Mouse (Mus musculus) forebrain, embryonic 16.5 days (tissue): ENCODE results near the gene Prkce. TPM values are rescaled to one million over a fixed set of nuclear protein-coding genes. Genes with fewer than 3 reads are reported as not detected.

Experiments used
- ATAC-seq: fragments of 200-750 bp; cut with Nextera tagmentation; 2 replicates; pipeline ENCODE4 v1.8.0; 2017; ENCODE audit warnings: mild to moderate bottlenecking, moderate library complexity
- H3K27ac ChIP-seq: fragments of 300-500 bp; sonication (generic); 2 replicates; pipeline ENCODE4 v1.5.1; 2014; ENCODE audit warnings: low read length, control low read depth
- H3K27me3 ChIP-seq: fragments of 300-500 bp; sonication (generic); replicated peaks from 2 replicates; pipeline ENCODE4 v1.6.1; 2014; ENCODE audit warnings: low read length; ENCODE audit not compliant: control insufficient read depth, insufficient read depth
- H3K36me3 ChIP-seq: fragments of 300-500 bp; sonication (generic); 2 replicates; pipeline ENCODE4 v1.6.1; 2014; ENCODE audit not compliant: control insufficient read depth, insufficient read depth
- H3K4me1 ChIP-seq: fragments of 300-500 bp; sonication (generic); replicated peaks from 2 replicates; pipeline ENCODE4 v1.6.1; 2014; ENCODE audit warnings: low read length; ENCODE audit not compliant: control insufficient read depth, insufficient read depth
- H3K4me2 ChIP-seq: fragments of 300-500 bp; sonication (generic); 2 replicates; pipeline ENCODE4 v1.6.1; 2014; ENCODE audit warnings: mild to moderate bottlenecking, low read length, control low read depth
- H3K4me3 ChIP-seq: fragments of 300-500 bp; sonication (generic); replicated peaks from 2 replicates; pipeline ENCODE4 v1.5.1; 2014; ENCODE audit warnings: mild to moderate bottlenecking, low read length, control low read depth
- H3K9ac ChIP-seq: fragments of 300-500 bp; sonication (generic); replicated peaks from 2 replicates; pipeline ENCODE4 v1.6.1; 2014; ENCODE audit warnings: low read depth, low read length, control low read depth
- H3K9me3 ChIP-seq: fragments of 300-500 bp; sonication (generic); 2 replicates; pipeline ENCODE4 v1.6.1; 2016; ENCODE audit warnings: low read length; ENCODE audit not compliant: control insufficient read depth
- WGBS: fragments of 180-500 bp; shearing (Covaris S2); extraction: QIAGEN DNeasy Blood & Tissue Kit; methylation state at CpG from one replicate; pipeline ENCODE4 v1.1.7; 2014; 5-methylcytosine and 5-hydroxymethylcytosine counted together
- polyA plus RNA-seq: library from polyadenylated mRNA; unstranded; fragments of >200 nt; fragmentation: Nextera tagmentation; extraction: Ambion mirVana; gene quantifications from 2 replicates; pipeline ENCODE4 v1.2.1, GENCODE M21; 2015

Gene Prkce
- polyA plus RNA-seq, 1 experiment from 2014 or later: 42.9 TPM

GRCm38 (mm10) chr17:86685263-86685662 lies 517.7 kb downstream of the Prkce start:
- ATAC-seq: no peak

GRCm38 (mm10) chr17:86687021-86687420 lies 519.4 kb downstream of the Prkce start:
- H3K36me3 ChIP-seq: no peaks in the 10 kb centered on the region
- H3K27ac ChIP-seq: no peak overlapping the region
- no peak for ATAC-seq
- no peaks in the 10 kb centered on the region for H3K4me1 ChIP-seq
- 79% methylated on average over 3 of the region's 3 CpGs for WGBS
- H3K4me2 ChIP-seq: no peak overlapping the region
- no peak overlapping the region for H3K9ac ChIP-seq
- H3K9me3 ChIP-seq: no peaks in the 10 kb centered on the region
- H3K4me3 ChIP-seq: no peak overlapping the region
- no peaks in the 10 kb centered on the region for H3K27me3 ChIP-seq

More at GRCm38 (mm10) chr17:86685263-86685662, 517.7 kb downstream of the Prkce start:
- no peaks in the 10 kb centered on the region for H3K9me3 ChIP-seq
- no peak overlapping the region for H3K27ac ChIP-seq
- no peak overlapping the region for H3K9ac ChIP-seq
- WGBS: 90% methylated on average over 4 of the region's 4 CpGs
- no peaks in the 10 kb centered on the region for H3K27me3 ChIP-seq
- H3K4me2 ChIP-seq: no peak overlapping the region
- H3K36me3 ChIP-seq: no peaks in the 10 kb centered on the region
- H3K4me1 ChIP-seq: no peaks in the 10 kb centered on the region
- no peak overlapping the region for H3K4me3 ChIP-seq

- Histone ChIP-seq H3K4me1 (no peaks in the 10 kb centered on the region), H3K4me2 (no peak overlapping the region), H3K27ac (no peak overlapping the region), H3K4me3 (no peak overlapping the region), H3K9ac (no peak overlapping the region), H3K27me3 (no peaks in the 10 kb centered on the region), H3K36me3 (no peaks in the 10 kb centered on the region), H3K9me3 (no peaks in the 10 kb centered on the region)
- 91% methylated on average over 2 of the region's 2 CpGs for WGBS
- no peak for ATAC-seq
Measured at GRCm38 (mm10) chr17:86690871-86691390, 523.3 kb downstream of the Prkce start.

- no peaks in the 10 kb centered on the region for H3K27me3 ChIP-seq
- no peak overlapping the region for H3K4me3 ChIP-seq
- WGBS: 94% methylated on average over 2 of the region's 2 CpGs
- H3K4me1 ChIP-seq: no peaks in the 10 kb centered on the region
- H3K4me2 ChIP-seq: no peak overlapping the region
- ATAC-seq: no peak
- H3K9ac ChIP-seq: no peak overlapping the region
- H3K27ac ChIP-seq: no peak overlapping the region
- no peaks in the 10 kb centered on the region for H3K36me3 ChIP-seq
- H3K9me3 ChIP-seq: no peaks in the 10 kb centered on the region
Measured at GRCm38 (mm10) chr17:86697751-86698150, 530.2 kb downstream of the Prkce start.

GRCm38 (mm10) chr17:86703336-86703735 lies 535.8 kb downstream of the Prkce start:
- Histone ChIP-seq H3K9ac (no peak overlapping the region), H3K36me3 (no peaks in the 10 kb centered on the region), H3K4me1 (no peaks in the 10 kb centered on the region), H3K9me3 (no peaks in the 10 kb centered on the region), H3K27ac (no peak overlapping the region), H3K27me3 (no peaks in the 10 kb centered on the region), H3K4me2 (no peak overlapping the region), H3K4me3 (no peak overlapping the region)
- 78% methylated on average over 4 of the region's 4 CpGs for WGBS
- no peak for ATAC-seq

GRCm38 (mm10) chr17:86705236-86705635 lies 537.7 kb downstream of the Prkce start:
- Histone ChIP-seq H3K4me1 (no peaks in the 10 kb centered on the region), H3K27ac (no peak overlapping the region), H3K9ac (no peak overlapping the region), H3K36me3 (no peaks in the 10 kb centered on the region), H3K4me3 (no peak overlapping the region), H3K9me3 (no peaks in the 10 kb centered on the region), H3K4me2 (no peak overlapping the region), H3K27me3 (no peaks in the 10 kb centered on the region)
- WGBS: 90% methylated on average over 3 of the region's 3 CpGs
- no peak for ATAC-seq

GRCm38 (mm10) chr17:86706467-86706866 lies 538.9 kb downstream of the Prkce start:
- no peaks in the 10 kb centered on the region for H3K4me1 ChIP-seq
- no peak overlapping the region for H3K9ac ChIP-seq
- no peak overlapping the region for H3K4me3 ChIP-seq
- WGBS: 94% methylated on average over 1 of the region's 1 CpGs
- H3K27me3 ChIP-seq: no peaks in the 10 kb centered on the region
- no peaks in the 10 kb centered on the region for H3K36me3 ChIP-seq
- no peak overlapping the region for H3K4me2 ChIP-seq
- no peaks in the 10 kb centered on the region for H3K9me3 ChIP-seq
- ATAC-seq: no peak
- no peak overlapping the region for H3K27ac ChIP-seq

Other genes with a start within 250 kb of the Prkce start
- gene Srbd1, start 22.6 kb upstream of the Prkce start, polyA plus RNA-seq: 17.9 and 21.7 TPM in 2 replicates